Mouse (Mus musculus): Measurements from ENCODE around the gene Raet1e.

DNA sequence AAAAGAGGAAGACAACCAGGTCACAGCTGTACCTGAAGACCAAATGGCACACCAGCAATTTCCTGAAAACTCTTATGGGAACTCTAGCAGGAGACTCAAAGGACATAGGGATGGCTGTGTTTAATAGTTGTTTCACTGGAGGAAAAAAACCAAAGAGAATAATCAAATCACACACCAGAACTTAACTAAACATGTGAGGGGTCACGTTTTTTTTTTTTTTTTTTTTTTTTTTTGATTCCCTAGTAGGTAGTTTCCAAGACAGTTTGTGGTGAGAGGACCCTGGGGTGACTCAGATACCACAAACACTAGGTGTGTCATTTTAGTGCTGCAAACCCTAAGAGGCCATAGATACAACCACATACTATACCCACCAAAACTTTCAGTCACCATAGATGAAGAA lies 137.3 kb downstream of the Raet1e start:
- TF ChIP-seq CTCF (IDR thresholded peaks at IDR 0.05; ENCODE audit: low read depth) (no peak), EP300 (optimal IDR thresholded peaks at IDR 0.05) (no peak)

Data from stomach, postnatal 0 days (tissue).